Mouse (Mus musculus) layer of hippocampus, postnatal 10 days (tissue): ENCODE data around the gene Uba3. TPM values are rescaled to one million over a fixed set of nuclear protein-coding genes. Genes with fewer than 3 reads are reported as not detected.

ENCODE experiments used
- DNase-seq, 2 experiments: peaks; one replicate each; pipeline ENCODE4 v3.0.0; 2021; ENCODE audit warnings: low spot score in 2 of 2
- total RNA-seq, 2 experiments: library from RNA; stranded (reverse); gene quantifications; 2 replicates each; pipeline ENCODE4 v1.2.3; 2021

Uba3 gene
- total RNA-seq, 2 experiments from 2014 or later = 65.5 to 68.5 TPM

GRCm38 (mm10) chr6:97142611-97143010, 62.8 kb downstream of the Uba3 start:
- no peak for DNase-seq

DNA sequence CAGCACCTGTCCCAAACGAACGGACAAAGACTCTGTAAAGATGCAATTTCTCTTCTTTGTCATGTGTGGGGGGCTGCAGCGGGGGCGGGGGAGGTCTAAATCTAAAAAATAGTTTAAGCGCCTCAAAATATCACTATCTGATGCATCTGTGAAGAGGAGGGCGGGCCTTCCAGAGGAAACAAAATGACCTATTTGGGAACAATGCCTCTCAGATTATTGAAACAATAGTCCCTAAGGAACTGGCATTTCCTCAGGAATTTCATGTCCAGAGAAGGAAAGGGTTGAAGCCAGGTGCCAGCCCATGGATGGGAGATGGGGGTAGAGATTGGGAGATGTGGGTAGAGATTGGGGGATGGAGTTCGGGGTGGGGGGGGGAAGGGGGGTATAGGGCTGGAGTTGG, 63.6 kb downstream of the Uba3 start:
- no peak for DNase-seq

Other genes with a start within 250 kb of the Uba3 start
- under 1 TPM; 0.33 to 0.55 TPM for gene Fam19a4, start 145.2 kb downstream of the Uba3 start, total RNA-seq
- 10 to 100 TPM; 32.2 to 35.2 TPM for gene Eogt, start 56.5 kb downstream of the Uba3 start, total RNA-seq
- 10 to 100 TPM; 52.0 to 56.3 TPM for gene Tmf1, start 26.5 kb downstream of the Uba3 start, total RNA-seq
- gene Arl6ip5, start 5.0 kb upstream of the Uba3 start, total RNA-seq = 100 to 1,000 TPM; 128 to 152 TPM
- gene Lmod3, start 47.1 kb upstream of the Uba3 start, total RNA-seq = under 1 TPM in 1 of 2 experiments, not detected in 1; 0.16 TPM